Mouse (Mus musculus): ENCODE data around the gene Tbc1d22a. TPM values are rescaled to one million over a fixed set of nuclear protein-coding genes. Genes with fewer than 3 reads are reported as not detected.

Tbc1d22a gene
- 6.5 and 6.7 TPM in 2 replicates for polyA plus RNA-seq (2012; rRNA removed)

DNA sequence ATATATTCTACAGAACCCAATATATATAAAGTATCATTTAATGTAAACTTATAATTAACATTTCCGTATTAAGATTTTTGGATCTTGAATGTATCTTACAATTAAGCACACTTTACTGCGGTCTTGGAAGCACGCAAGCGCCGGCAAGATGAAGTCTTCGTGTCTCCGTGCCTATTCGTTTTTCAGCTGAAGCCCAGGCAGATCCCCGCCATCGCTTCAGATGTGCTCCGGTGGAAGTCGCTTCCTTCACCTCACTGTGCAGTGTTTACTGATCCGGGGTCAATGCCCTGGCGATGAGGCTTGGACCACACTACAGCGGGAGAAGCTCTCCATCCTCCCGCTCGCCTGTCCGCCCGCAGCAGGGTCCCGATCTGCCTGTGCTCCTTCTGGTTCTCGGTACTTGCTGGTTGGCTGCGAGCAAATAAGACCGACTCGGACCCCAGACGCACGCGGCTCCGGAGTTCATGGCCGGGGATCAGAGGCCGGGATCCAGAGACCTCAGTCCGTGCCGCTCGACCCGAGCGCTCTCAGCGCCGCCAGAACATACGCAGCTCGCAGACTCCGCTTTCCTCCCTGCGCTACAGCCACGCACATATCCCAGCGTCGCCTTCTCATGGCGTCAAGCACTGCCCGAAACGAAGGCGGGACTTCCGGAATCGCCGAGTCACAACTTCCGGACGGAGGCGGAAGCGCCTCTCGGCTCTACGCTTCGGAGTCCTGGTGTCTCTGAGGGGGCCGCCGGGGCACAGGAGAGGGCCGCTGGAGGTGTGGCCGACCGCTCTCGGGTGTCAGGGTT lies at the start of gene Tbc1d22a:
TSS of gene Tbc1d22a (plus strand) at position 707 of the 796 bp plus-strand sequence.

GRCm38 (mm10) chr15:86185689-86186569 lies 28.3 kb upstream of the Tbc1d22a start, which contains the start of gene Cerk:
Gene Cerk (minus strand): TSS chr15:86186141.

Other genes with a start within 250 kb of the Tbc1d22a start
- 0.15 and 0.17 TPM in 2 replicates for gene Celsr1, start 180.7 kb upstream of the Tbc1d22a start, polyA plus RNA-seq (2012; rRNA removed)
- gene Gramd4, start 156.8 kb upstream of the Tbc1d22a start, polyA plus RNA-seq (2012; rRNA removed), result 6.1 and 6.4 TPM in 2 replicates
- 6.1 and 6.3 TPM in 2 replicates for gene Cerk, start 28.3 kb upstream of the Tbc1d22a start, polyA plus RNA-seq (2012; rRNA removed)